Mouse (Mus musculus) right cerebral cortex, postnatal 25 days (tissue): ENCODE results near the gene Atp2b2.

Experiments used
- DNase-seq: peaks from one replicate; pipeline ENCODE4 v3.0.0; 2022

Gene Atp2b2

DNA sequence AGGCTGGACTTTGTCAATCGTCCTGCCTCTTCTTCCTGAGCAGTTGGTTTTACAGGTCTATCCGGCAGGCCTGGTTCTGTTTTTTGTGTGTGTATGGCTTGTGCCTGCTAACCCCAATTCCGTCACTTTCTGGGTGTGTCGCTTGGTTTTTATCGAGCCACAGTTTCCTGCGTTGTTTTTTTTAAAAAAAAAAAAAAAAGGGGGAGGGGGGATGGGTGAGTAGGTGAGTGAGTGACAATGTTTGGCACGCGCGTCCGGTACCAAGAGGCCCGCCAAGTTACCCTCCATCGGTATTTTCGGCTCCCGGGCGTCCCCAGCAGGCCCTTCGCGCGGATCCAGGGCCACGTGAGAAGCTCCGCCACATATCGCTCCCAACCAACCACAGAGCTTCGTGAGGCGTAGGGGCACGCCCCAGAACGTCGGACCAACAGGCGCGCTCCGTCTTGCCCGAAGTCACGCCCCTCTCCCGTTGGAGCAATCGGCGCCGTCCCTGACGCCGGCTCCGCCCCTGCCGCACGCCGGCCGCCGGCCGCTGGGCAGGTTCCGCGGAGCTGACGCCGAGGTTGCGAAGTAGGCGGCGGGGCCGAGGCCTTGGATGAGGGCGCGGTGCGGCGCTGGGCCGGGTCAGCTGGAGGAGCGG is 345.7 kb downstream of the Atp2b2 start, which contains the start of gene Tatdn2:
Gene Tatdn2, plus strand, starts transcription at position 469 of the 640 bp plus-strand sequence.
- DNase-seq: peak; percentile 97

DNA sequence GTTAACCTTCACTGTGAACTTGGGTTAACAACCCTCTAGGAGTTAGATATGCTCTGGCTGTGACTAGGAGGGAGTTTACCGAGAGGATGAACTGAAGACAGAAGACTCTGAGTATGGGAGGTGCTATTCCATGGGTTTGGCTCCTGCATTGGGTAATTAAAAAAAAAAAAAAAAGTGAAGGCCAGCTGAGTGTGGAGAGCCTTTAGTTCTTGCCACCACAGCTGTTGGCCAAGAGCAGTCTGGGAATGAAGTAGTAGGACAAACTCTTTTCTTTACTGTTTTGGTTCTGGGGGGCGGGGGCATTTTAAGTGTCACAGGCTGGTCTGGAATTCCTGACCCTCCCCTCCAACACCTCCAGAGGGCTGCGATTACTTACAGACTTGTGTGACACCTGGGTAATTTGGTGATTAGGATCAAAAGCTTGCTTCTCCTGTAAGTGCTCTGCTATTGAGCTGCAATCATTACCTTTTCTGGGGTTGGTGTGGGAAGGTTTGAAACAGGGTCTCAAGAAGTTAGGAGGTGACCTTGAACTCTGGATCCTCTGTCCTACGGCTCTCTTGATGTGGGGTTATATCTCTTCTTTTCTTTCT is 346.6 kb downstream of the Atp2b2 start:
- no peak for DNase-seq

DNA sequence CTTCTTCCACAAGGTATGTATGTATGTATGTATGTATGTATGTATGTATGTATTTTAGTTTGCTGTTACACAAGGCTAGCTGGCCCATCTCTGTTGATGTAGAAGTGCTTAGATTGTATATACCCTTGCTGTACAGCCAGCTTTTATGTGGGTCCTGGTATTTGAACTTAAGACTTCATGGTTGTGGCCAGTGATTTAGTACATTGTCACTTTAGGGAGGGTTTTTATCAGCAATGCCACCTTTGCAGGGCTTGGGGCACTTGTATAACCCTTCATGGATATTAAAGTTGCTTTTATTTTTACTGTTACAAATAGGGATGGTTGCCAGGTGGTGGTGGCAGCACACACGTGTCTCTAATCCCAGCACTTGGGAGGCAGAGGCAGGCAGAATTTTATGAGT is 347.2 kb downstream of the Atp2b2 start:
- no peak for DNase-seq
